Mouse (Mus musculus): ENCODE measurements around the gene Zfp536. TPM values are rescaled to one million over a fixed set of nuclear protein-coding genes. Genes with fewer than 3 reads are reported as not detected.

Zfp536 gene
- polyA plus RNA-seq, 1 experiment from 2014 or later = 2.8 TPM

DNA sequence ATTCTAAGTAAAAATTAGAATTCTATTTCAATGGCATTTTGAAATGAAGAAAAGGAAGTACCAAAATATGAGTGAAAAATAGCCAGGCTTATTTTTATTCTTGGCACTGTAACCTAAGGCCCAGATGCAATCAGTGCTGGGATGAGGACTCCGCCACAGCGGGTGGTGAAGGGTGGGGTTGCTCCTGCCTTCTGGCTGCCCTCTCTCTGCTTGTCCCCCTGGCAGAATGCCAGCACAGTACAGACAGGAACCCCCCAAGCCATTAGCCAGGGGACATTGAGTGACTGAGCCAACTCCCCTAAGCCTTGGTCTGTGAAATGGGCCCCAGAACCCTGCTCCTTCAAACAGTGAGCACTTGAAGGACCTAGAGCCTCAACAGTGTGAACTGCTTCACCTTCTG lies 245.6 kb downstream of the Zfp536 start:
- no peaks in the 10 kb centered on the region for H3K36me3 ChIP-seq (ENCODE audit: control insufficient read depth, insufficient read depth, low read length)
- H3K9me3 ChIP-seq (replicated peaks; ENCODE audit: control insufficient read depth, low read length) = no peaks in the 10 kb centered on the region
- H3K27ac ChIP-seq (ENCODE audit: low read depth, low read length) = no peak overlapping the region
- 0 out of 2 replicates have a peak, but pooled peaks have one; percentile 31 for ATAC-seq (replicated peaks; ENCODE audit: insufficient number of reproducible peaks, low FRiP score, low TSS enrichment)
- H3K27me3 ChIP-seq (ENCODE audit: control insufficient read depth, insufficient read depth, low read length) = no peaks in the 10 kb centered on the region
- whole genome bisulfite sequencing (ENCODE audit: insufficient replicate concordance) = 84% methylated on average over 2 of the region's 2 CpGs
- no peak overlapping the region for H3K4me2 ChIP-seq
- no peak overlapping the region for H3K4me3 ChIP-seq (ENCODE audit: low read depth, low read length)
- no peak overlapping the region for H3K9ac ChIP-seq (ENCODE audit: low read depth, low read length)
- no peaks in the 10 kb centered on the region for H3K4me1 ChIP-seq (ENCODE audit: control insufficient read depth, insufficient read depth, low read length)

DNA sequence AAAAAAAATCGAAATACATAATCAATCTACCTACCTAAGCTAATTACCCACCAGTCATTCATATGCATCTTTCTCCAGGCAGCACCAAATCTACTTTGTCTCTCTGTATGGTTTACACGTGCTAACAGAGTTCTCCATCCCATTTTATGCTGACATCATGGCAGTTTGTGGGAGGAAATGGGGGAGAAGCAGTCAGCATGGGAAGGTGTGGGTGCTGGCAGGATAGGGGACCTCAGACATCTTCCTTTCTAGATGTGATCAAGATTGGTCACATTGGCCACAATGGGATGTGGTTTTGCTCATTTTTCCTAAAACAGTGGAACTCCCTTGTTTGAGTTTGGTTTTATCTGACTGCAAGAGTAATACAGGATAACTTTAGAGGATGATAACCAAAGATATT lies 252.0 kb downstream of the Zfp536 start:
- Histone ChIP-seq H3K27ac (ENCODE audit: low read depth, low read length) (no peak overlapping the region), H3K36me3 (ENCODE audit: control insufficient read depth, insufficient read depth, low read length) (no peaks in the 10 kb centered on the region), H3K4me1 (ENCODE audit: control insufficient read depth, insufficient read depth, low read length) (no peaks in the 10 kb centered on the region), H3K9ac (ENCODE audit: low read depth, low read length) (no peak overlapping the region), H3K27me3 (ENCODE audit: control insufficient read depth, insufficient read depth, low read length) (no peaks in the 10 kb centered on the region), H3K4me3 (ENCODE audit: low read depth, low read length) (no peak overlapping the region), H3K9me3 (replicated peaks; ENCODE audit: control insufficient read depth, low read length) (no peaks in the 10 kb centered on the region), H3K4me2 (no peak overlapping the region)
- ATAC-seq (replicated peaks; ENCODE audit: insufficient number of reproducible peaks, low FRiP score, low TSS enrichment) = no peak
- WGBS (ENCODE audit: insufficient replicate concordance) = 60% methylated on average over 2 of the region's 2 CpGs

DNA sequence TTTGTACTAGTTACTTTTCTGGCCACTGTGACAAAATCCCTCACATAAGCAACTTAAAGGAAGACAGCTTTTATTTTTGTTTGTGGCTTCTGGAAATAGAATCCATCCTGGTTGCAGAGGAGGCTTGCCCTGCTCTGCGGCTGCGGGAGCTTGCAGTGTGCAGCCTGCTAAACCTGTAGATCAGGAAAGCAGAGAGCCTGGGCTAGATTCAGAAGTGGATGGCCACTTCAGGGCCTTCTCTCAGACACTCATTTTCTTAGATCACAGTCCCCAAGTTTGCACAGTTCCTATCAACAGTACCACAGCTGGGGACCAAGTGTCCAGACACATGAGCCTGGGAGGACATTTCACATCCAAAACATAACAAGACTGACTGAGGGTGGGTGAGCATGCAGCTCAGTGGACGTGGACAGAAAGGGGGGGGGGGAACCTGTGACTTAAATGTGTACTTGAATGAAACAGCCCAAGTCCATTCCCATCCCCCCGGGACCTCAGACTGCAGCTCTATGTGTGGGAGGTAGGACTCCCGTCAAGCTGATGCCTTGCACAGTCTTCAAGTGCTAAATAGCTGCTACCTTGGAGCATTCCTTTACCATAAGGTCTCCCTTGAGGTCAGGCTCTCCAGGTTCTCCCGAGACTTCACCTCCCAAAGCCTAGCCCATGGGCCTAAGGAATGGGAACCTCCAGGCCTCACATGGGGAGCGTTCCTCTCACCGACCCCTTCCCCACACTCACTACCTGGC lies 262.3 kb downstream of the Zfp536 start:
- Histone ChIP-seq H3K4me1 (ENCODE audit: control insufficient read depth, insufficient read depth, low read length) (no peaks in the 10 kb centered on the region), H3K9me3 (replicated peaks; ENCODE audit: control insufficient read depth, low read length) (no peaks in the 10 kb centered on the region), H3K9ac (ENCODE audit: low read depth, low read length) (no peak overlapping the region), H3K4me3 (ENCODE audit: low read depth, low read length) (no peak overlapping the region), H3K36me3 (ENCODE audit: control insufficient read depth, insufficient read depth, low read length) (no peaks in the 10 kb centered on the region), H3K27me3 (ENCODE audit: control insufficient read depth, insufficient read depth, low read length) (no peaks in the 10 kb centered on the region), H3K27ac (ENCODE audit: low read depth, low read length) (no peak overlapping the region), H3K4me2 (no peak overlapping the region)
- WGBS (ENCODE audit: insufficient replicate concordance) = 66% methylated on average over 8 of the region's 8 CpGs
- ATAC-seq (replicated peaks; ENCODE audit: insufficient number of reproducible peaks, low FRiP score, low TSS enrichment) = 0 out of 2 replicates have a peak, but pooled peaks have one; percentile 26

DNA sequence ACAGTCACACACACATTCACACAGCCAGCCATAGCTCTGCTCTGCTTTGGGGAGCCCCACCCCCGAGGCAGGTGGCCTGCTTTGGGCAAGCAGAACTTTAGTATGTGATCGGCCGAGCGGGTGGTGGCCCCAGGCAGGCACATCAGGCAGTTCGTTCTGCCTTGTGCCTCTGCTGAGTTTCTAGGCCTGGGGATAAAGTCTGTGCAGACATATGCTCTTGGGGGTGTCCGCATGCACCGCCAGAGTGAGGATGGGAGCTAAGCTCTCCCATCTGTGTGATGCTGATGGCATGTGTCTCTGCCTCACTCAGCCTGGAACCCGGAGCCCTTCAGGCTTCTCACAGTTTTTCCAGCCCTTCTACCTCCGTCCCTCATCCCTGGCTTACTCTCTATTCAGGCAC lies 263.7 kb downstream of the Zfp536 start:
- Histone ChIP-seq H3K9ac (ENCODE audit: low read depth, low read length) (no peak overlapping the region), H3K27ac (ENCODE audit: low read depth, low read length) (no peak overlapping the region), H3K36me3 (ENCODE audit: control insufficient read depth, insufficient read depth, low read length) (no peaks in the 10 kb centered on the region), H3K27me3 (ENCODE audit: control insufficient read depth, insufficient read depth, low read length) (no peaks in the 10 kb centered on the region), H3K4me3 (ENCODE audit: low read depth, low read length) (no peak overlapping the region), H3K4me2 (no peak overlapping the region), H3K9me3 (replicated peaks; ENCODE audit: control insufficient read depth, low read length) (no peaks in the 10 kb centered on the region), H3K4me1 (ENCODE audit: control insufficient read depth, insufficient read depth, low read length) (no peaks in the 10 kb centered on the region)
- WGBS (ENCODE audit: insufficient replicate concordance) = 72% methylated on average over 9 of the region's 9 CpGs
- no peak for ATAC-seq (replicated peaks; ENCODE audit: insufficient number of reproducible peaks, low FRiP score, low TSS enrichment)

DNA sequence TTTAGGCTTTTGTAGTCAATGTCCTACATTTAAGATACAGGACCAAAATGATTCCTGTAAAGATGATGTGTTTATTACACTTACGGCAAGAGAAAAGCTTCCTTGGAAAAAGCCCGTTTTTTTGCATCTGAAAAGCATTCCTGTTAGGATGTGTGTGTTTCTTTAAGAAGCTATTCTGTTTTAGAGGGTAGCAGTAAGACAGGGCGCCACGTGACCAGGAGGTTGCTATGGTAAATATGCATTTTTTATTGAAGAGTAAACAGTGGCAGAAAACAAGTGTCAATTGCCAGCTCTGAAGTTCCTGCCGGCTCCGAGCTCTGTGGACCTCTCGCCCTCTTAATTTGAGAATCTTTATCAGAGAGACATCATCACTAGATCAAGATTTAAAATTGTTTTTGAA lies 267.9 kb downstream of the Zfp536 start:
- no peak overlapping the region for H3K4me3 ChIP-seq (ENCODE audit: low read depth, low read length)
- no peak overlapping the region for H3K9ac ChIP-seq (ENCODE audit: low read depth, low read length)
- no peak for ATAC-seq (replicated peaks; ENCODE audit: insufficient number of reproducible peaks, low FRiP score, low TSS enrichment)
- WGBS (ENCODE audit: insufficient replicate concordance) = 76% methylated on average over 7 of the region's 7 CpGs
- no peak overlapping the region for H3K27ac ChIP-seq (ENCODE audit: low read depth, low read length)
- H3K36me3 ChIP-seq (ENCODE audit: control insufficient read depth, insufficient read depth, low read length) = no peaks in the 10 kb centered on the region
- no peaks in the 10 kb centered on the region for H3K9me3 ChIP-seq (replicated peaks; ENCODE audit: control insufficient read depth, low read length)
- no peaks in the 10 kb centered on the region for H3K27me3 ChIP-seq (ENCODE audit: control insufficient read depth, insufficient read depth, low read length)
- H3K4me1 ChIP-seq (ENCODE audit: control insufficient read depth, insufficient read depth, low read length) = no peaks in the 10 kb centered on the region
- no peak overlapping the region for H3K4me2 ChIP-seq

DNA sequence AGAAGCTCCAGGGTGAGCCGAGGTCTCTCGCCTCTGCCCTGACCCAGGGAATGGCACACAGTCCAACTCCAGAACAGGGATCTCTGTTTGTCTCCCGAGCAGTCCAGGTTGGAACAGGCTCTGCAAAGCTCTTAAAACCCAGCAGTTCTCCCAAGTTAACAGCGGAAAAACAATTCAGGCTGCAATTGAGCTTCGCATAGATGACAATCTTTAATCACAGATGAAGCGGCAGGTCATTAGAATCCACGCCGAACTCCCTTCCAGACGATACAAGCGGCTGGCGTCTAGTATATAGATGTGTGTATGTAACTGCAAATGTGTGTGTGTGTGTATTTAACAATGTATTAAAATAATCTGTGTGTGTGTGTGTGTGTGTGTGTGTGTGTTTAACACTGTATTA lies 268.3 kb downstream of the Zfp536 start:
- Histone ChIP-seq H3K27ac (ENCODE audit: low read depth, low read length) (no peak overlapping the region), H3K4me1 (ENCODE audit: control insufficient read depth, insufficient read depth, low read length) (no peaks in the 10 kb centered on the region), H3K9me3 (replicated peaks; ENCODE audit: control insufficient read depth, low read length) (no peaks in the 10 kb centered on the region), H3K27me3 (ENCODE audit: control insufficient read depth, insufficient read depth, low read length) (no peaks in the 10 kb centered on the region), H3K9ac (ENCODE audit: low read depth, low read length) (no peak overlapping the region), H3K4me3 (ENCODE audit: low read depth, low read length) (no peak overlapping the region), H3K36me3 (ENCODE audit: control insufficient read depth, insufficient read depth, low read length) (no peaks in the 10 kb centered on the region), H3K4me2 (no peak overlapping the region)
- WGBS (ENCODE audit: insufficient replicate concordance) = 84% methylated on average over 11 of the region's 11 CpGs
- ATAC-seq (replicated peaks; ENCODE audit: insufficient number of reproducible peaks, low FRiP score, low TSS enrichment) = no peak

DNA sequence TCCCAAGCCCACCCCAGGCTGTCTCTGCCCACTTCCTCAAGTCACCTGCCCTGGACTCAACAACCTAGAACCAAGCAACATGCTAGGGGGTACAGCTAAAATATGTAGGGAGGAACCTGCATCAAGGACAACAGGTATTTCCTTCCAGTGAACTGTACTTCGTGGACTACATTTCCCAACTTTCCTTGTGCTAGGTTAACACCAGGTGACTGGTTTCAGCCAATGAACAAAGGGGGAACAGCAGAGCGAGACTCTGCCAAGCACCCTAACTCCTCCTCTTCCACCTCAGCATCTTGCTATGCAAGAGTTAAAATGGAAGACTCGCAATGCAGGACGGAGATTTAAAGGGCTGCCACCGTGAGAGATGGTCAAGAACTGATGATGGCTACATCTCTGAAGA lies 274.6 kb downstream of the Zfp536 start:
- Histone ChIP-seq H3K4me1 (ENCODE audit: control insufficient read depth, insufficient read depth, low read length) (no peaks in the 10 kb centered on the region), H3K9me3 (replicated peaks; ENCODE audit: control insufficient read depth, low read length) (no peaks in the 10 kb centered on the region), H3K4me3 (ENCODE audit: low read depth, low read length) (no peak overlapping the region), H3K27me3 (ENCODE audit: control insufficient read depth, insufficient read depth, low read length) (no peaks in the 10 kb centered on the region), H3K9ac (ENCODE audit: low read depth, low read length) (no peak overlapping the region), H3K36me3 (ENCODE audit: control insufficient read depth, insufficient read depth, low read length) (no peaks in the 10 kb centered on the region), H3K27ac (ENCODE audit: low read depth, low read length) (no peak overlapping the region), H3K4me2 (no peak overlapping the region)
- WGBS (ENCODE audit: insufficient replicate concordance) = 46% methylated on average over 5 of the region's 5 CpGs
- no peak for ATAC-seq (replicated peaks; ENCODE audit: insufficient number of reproducible peaks, low FRiP score, low TSS enrichment)

DNA sequence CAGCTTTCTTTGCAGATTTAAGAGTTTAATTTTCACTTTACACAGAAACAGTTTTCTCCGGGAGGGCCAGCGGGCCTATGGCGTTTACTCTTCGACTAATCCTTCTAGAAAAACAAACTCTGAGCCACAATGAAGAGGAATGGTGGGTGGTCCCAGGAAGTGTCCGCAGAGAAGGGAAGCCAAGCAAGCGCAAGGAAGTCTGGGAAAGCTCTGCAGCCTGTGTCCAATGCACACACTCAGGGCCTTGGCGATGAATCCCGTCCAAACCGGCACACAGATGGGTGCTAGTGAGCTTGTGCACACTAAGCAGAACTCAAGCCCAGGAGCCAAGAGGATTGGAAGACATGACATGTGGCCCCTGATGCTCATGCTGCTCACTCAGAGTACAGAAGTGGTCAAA lies 276.9 kb downstream of the Zfp536 start:
- WGBS (ENCODE audit: insufficient replicate concordance) = 66% methylated on average over 9 of the region's 9 CpGs
- Histone ChIP-seq H3K36me3 (ENCODE audit: control insufficient read depth, insufficient read depth, low read length) (no peaks in the 10 kb centered on the region), H3K4me1 (ENCODE audit: control insufficient read depth, insufficient read depth, low read length) (no peaks in the 10 kb centered on the region), H3K27ac (ENCODE audit: low read depth, low read length) (no peak overlapping the region), H3K27me3 (ENCODE audit: control insufficient read depth, insufficient read depth, low read length) (no peaks in the 10 kb centered on the region), H3K9me3 (replicated peaks; ENCODE audit: control insufficient read depth, low read length) (no peaks in the 10 kb centered on the region), H3K4me2 (no peak overlapping the region), H3K4me3 (ENCODE audit: low read depth, low read length) (no peak overlapping the region), H3K9ac (ENCODE audit: low read depth, low read length) (no peak overlapping the region)
- ATAC-seq (replicated peaks; ENCODE audit: insufficient number of reproducible peaks, low FRiP score, low TSS enrichment) = no peak

DNA sequence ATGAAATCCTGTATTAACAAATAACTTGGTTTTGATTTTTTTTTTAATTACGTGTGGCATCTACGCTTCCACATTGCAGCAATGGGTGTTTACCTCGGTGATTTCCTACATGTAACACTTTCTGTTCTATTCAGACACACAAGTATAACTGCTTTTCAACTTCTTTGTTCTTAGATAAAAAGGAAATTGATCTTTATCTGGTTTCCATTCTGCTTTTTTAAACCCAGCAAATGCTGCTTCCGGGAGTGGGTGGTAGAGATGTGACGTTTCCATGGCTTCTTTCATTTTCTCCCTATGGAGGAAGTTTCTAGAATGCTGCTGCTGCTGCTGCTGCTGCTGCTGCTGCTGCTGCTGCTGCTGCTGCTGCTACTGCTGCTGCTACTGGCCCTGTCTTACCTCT lies 283.1 kb downstream of the Zfp536 start:
- H3K4me3 ChIP-seq (ENCODE audit: low read depth, low read length) = no peak overlapping the region
- ATAC-seq (replicated peaks; ENCODE audit: insufficient number of reproducible peaks, low FRiP score, low TSS enrichment) = no peak

More for the DNA sequence above, 283.1 kb downstream of the Zfp536 start:
- WGBS (ENCODE audit: insufficient replicate concordance) = 74% methylated on average over 5 of the region's 5 CpGs
- no peak overlapping the region for H3K9ac ChIP-seq (ENCODE audit: low read depth, low read length)
- H3K27me3 ChIP-seq (ENCODE audit: control insufficient read depth, insufficient read depth, low read length) = no peaks in the 10 kb centered on the region
- no peaks in the 10 kb centered on the region for H3K36me3 ChIP-seq (ENCODE audit: control insufficient read depth, insufficient read depth, low read length)
- no peak overlapping the region for H3K4me2 ChIP-seq
- no peaks in the 10 kb centered on the region for H3K9me3 ChIP-seq (replicated peaks; ENCODE audit: control insufficient read depth, low read length)
- H3K4me1 ChIP-seq (ENCODE audit: control insufficient read depth, insufficient read depth, low read length) = no peaks in the 10 kb centered on the region
- H3K27ac ChIP-seq (ENCODE audit: low read depth, low read length) = no peak overlapping the region
